Mouse (Mus musculus) testis, postnatal 10 days (tissue): ENCODE measurements at regions not wholly inside any gene's neighbourhood (a gene's known extent, or its start where the extent isn't known, plus 50 kb on each side); places are given as distances from the start of the nearest gene placed in this dataset.
A peak's percentile ranks its signal among the peaks of the same experiment; 100 is the strongest.

Source experiments
- DNase-seq: peaks from one replicate; pipeline ENCODE4 v3.0.0; 2021; ENCODE audit warnings: low spot score

DNA sequence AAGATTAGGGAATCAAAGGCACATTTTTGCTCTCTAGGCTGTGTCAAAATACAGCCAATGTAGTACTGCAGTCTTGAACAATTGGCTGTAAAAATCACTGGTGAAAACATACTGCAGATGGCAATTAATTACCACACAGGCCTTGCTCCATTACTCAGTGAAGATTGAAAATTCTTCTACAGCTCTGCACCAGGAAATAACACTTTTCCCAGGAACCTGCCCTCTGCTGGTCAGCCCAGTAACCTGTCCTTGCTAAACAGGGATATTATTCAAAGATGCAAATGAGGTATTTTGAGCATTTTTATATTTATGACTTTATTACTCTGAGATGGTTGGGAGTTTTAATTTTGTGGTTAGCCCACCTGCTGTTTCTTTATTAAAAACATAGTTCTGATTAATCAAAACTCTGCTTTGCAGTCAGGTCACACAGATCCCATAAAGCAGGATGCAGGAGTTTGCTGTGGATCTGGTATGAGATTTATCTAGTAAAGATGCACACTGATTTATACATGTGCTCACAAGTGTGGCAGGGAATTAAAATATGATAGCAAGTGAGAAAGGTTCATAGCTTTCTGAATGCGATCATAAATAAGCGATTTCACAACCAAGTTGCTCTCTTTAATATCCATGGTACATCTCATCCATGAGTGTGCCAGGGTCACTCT is 815.3 kb upstream of the Ghitm start:
- DNase-seq = peak; percentile 43
